Mouse (Mus musculus): Measurements from ENCODE around the gene Sema5b. TPM values are rescaled to one million over a fixed set of nuclear protein-coding genes. Genes with fewer than 3 reads are reported as not detected.

The Sema5b gene
- polyA plus RNA-seq, 1 experiment from 2014 or later, result 25.6 TPM

DNA sequence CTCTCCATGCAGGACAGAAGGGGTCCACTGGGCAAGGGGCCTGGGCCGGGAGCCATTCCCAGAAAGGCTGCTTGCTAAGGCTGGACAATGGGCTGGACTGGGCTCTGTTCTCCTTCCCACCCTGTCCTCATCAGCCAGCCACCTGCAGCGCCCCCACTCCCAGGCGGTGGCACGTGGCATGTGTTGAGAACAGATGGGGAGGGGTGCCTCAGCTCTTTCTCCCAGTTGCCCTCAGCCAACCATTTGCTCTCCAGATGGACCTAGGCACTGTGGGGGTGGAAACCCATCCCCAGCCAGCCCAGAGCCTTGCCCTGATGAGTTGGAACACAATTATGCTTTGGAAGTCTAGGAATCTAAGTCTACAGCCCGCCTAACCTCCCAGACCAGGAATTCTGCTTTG is 59.3 kb downstream of the Sema5b start:
- no peak for ATAC-seq (ENCODE audit: low FRiP score, low read depth)
- H3K9me3 ChIP-seq, result no peaks in the 10 kb centered on the region
- H3K27me3 ChIP-seq, result no peaks in the 10 kb centered on the region
- WGBS, result 58% methylated on average over 5 of the region's 5 CpGs
- no peak overlapping the region for H3K4me2 ChIP-seq
- no peaks in the 10 kb centered on the region for H3K36me3 ChIP-seq
- H3K4me1 ChIP-seq (replicated peaks), result peaks cover 70% of the 10 kb centered on the region
- H3K4me3 ChIP-seq, result no peak overlapping the region
- no peak overlapping the region for H3K27ac ChIP-seq (replicated peaks)
- H3K9ac ChIP-seq, result no peak overlapping the region

- Histone ChIP-seq H3K27me3 (no peaks in the 10 kb centered on the region), H3K4me3 (no peak overlapping the region), H3K36me3 (no peaks in the 10 kb centered on the region), H3K4me1 (replicated peaks) (peaks cover 66% of the 10 kb centered on the region), H3K9me3 (no peaks in the 10 kb centered on the region), H3K4me2 (no peak overlapping the region), H3K9ac (no peak overlapping the region), H3K27ac (replicated peaks) (no peak overlapping the region)
- 90% methylated on average over 6 of the region's 6 CpGs for WGBS
- ATAC-seq (ENCODE audit: low FRiP score, low read depth), result no peak
Observed at GRCm38 (mm10) chr16:35601426-35601825, 60.5 kb downstream of the Sema5b start.

GRCm38 (mm10) chr16:35602529-35602928 is 61.6 kb downstream of the Sema5b start:
- no peak overlapping the region for H3K4me3 ChIP-seq
- ATAC-seq (ENCODE audit: low FRiP score, low read depth), result no peak
- no peaks in the 10 kb centered on the region for H3K9me3 ChIP-seq
- H3K36me3 ChIP-seq, result no peaks in the 10 kb centered on the region
- H3K27me3 ChIP-seq, result no peaks in the 10 kb centered on the region
- 48% methylated on average over 9 of the region's 9 CpGs for WGBS
- H3K9ac ChIP-seq, result no peak overlapping the region
- no peak overlapping the region for H3K27ac ChIP-seq (replicated peaks)
- no peak overlapping the region for H3K4me2 ChIP-seq
- peaks cover 65% of the 10 kb centered on the region for H3K4me1 ChIP-seq (replicated peaks)

DNA sequence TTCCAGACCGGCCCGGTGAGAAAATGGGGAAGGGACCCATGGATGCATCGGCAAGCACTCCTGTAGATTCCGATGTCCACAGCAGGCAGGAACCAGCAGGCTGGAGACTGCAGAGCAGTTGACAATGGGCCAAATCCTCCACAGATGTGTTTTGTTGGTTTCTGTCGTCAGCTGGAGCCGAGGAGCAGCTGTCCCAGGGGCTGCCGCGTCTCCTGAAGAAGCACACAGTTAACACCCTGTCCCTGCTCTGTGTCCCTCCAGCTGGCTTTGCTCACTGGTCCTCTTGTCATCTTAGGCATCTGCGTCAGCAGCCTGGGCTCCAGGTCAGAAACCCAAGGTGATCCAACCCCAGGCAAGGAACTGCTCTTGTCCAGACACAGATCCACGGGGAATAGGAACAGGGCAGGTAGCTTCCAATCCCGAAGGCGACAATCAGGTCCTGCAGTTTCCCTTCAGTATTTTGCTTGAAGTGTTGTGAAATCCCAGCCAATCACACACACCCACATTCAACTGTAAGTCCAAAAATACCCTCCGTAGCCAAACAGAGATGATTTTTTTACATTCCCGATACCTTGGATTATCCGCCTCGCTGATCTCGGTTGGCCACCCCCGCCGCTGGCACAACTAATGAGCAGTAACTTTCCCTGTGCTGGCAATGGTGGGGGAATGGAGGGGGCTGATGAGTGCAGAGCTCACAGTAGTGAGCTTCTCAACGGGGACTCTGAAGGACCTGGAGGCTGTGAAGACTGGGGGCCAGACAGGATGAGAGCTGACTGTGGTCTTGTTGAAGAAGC is 63.0 kb downstream of the Sema5b start:
- H3K9ac ChIP-seq, result no peak overlapping the region
- no peak overlapping the region for H3K4me3 ChIP-seq
- H3K27ac ChIP-seq (replicated peaks), result no peak overlapping the region
- no peaks in the 10 kb centered on the region for H3K9me3 ChIP-seq
- H3K4me1 ChIP-seq (replicated peaks), result peaks cover 62% of the 10 kb centered on the region
- H3K27me3 ChIP-seq, result no peaks in the 10 kb centered on the region
- no peak overlapping the region for H3K4me2 ChIP-seq
- 45% methylated on average over 20 of the region's 20 CpGs for WGBS
- no peaks in the 10 kb centered on the region for H3K36me3 ChIP-seq
- no peak for ATAC-seq (ENCODE audit: low FRiP score, low read depth)

DNA sequence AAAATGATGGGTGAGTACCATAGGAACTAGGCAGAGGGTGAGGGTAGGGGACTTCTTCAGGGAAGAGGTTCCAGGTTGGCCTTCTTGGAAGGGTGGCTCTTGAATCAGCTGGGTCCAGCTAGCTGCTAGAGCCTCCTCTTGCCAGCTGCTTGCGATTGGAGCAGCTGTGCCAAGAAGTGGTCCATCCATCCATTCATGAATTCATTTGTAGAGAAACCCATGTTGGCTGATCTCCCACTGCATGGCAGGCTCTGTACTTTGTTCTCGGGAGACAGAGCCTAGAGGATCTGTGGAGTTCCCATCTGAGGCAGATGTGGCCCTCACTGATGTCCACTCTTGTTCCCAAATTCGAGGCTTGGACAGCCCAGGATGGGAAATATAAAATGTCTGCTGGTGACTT is 66.3 kb downstream of the Sema5b start:
- Histone ChIP-seq H3K9ac (no peak overlapping the region), H3K36me3 (no peaks in the 10 kb centered on the region), H3K4me3 (no peak overlapping the region), H3K27ac (replicated peaks) (no peak overlapping the region), H3K27me3 (no peaks in the 10 kb centered on the region), H3K4me1 (replicated peaks) (peaks cover 48% of the 10 kb centered on the region), H3K4me2 (no peak overlapping the region), H3K9me3 (no peaks in the 10 kb centered on the region)
- ATAC-seq (ENCODE audit: low FRiP score, low read depth), result no peak
- 61% methylated on average over 3 of the region's 3 CpGs for WGBS

- no peak overlapping the region for H3K9ac ChIP-seq
- H3K36me3 ChIP-seq, result no peaks in the 10 kb centered on the region
- no peaks in the 10 kb centered on the region for H3K9me3 ChIP-seq
- no peak for ATAC-seq (ENCODE audit: low FRiP score, low read depth)
- H3K4me2 ChIP-seq, result no peak overlapping the region
- H3K4me1 ChIP-seq (replicated peaks), result peaks cover 44% of the 10 kb centered on the region
- no peak overlapping the region for H3K4me3 ChIP-seq
- no peaks in the 10 kb centered on the region for H3K27me3 ChIP-seq
- H3K27ac ChIP-seq (replicated peaks), result no peak overlapping the region
- WGBS, result 33% methylated on average over 3 of the region's 3 CpGs
Observed at GRCm38 (mm10) chr16:35608244-35608643, 67.3 kb downstream of the Sema5b start.

DNA sequence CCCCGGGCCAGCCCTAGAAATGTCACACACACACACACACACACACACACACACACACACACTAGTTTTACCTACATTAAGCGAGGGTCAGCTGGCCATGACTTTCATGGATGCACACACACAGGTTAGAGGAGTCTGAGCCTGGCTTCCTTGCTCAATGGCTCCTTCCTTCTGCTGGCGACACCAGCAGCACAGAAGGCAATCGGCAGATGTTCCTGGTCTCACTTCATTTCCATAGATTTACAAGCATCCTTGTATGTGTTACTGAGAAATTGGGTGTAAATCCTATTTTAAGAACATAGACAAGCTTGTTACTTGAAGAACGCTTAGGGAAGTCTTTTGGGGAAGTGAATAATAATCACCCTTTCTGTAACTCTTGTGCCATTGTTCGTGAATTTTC is 68.6 kb downstream of the Sema5b start:
- Histone ChIP-seq H3K36me3 (no peaks in the 10 kb centered on the region), H3K27me3 (no peaks in the 10 kb centered on the region), H3K9ac (no peak overlapping the region), H3K27ac (replicated peaks) (no peak overlapping the region), H3K4me1 (replicated peaks) (peaks cover 46% of the 10 kb centered on the region), H3K4me3 (no peak overlapping the region), H3K4me2 (no peak overlapping the region), H3K9me3 (no peaks in the 10 kb centered on the region)
- 63% methylated on average over 6 of the region's 6 CpGs for WGBS
- ATAC-seq (ENCODE audit: low FRiP score, low read depth), result no peak

- Histone ChIP-seq H3K9ac (peak overlapping the region; percentile 29), H3K4me2 (peak overlapping the region; percentile 36), H3K36me3 (no peaks in the 10 kb centered on the region), H3K27me3 (no peaks in the 10 kb centered on the region), H3K27ac (replicated peaks) (peak overlapping the region; percentile 72), H3K4me3 (no peak overlapping the region), H3K9me3 (no peaks in the 10 kb centered on the region), H3K4me1 (replicated peaks) (peaks cover 34% of the 10 kb centered on the region)
- 14% methylated on average over 17 of the region's 17 CpGs for WGBS
- peak; percentile 82 for ATAC-seq (ENCODE audit: low FRiP score, low read depth)
Observed at GRCm38 (mm10) chr16:35613851-35614804, 73.2 kb downstream of the Sema5b start.

GRCm38 (mm10) chr16:35617732-35618131 is 76.8 kb downstream of the Sema5b start:
- Histone ChIP-seq H3K27ac (replicated peaks) (no peak overlapping the region), H3K36me3 (no peaks in the 10 kb centered on the region), H3K9ac (no peak overlapping the region), H3K4me2 (no peak overlapping the region), H3K4me1 (replicated peaks) (peaks cover 24% of the 10 kb centered on the region), H3K4me3 (no peak overlapping the region), H3K27me3 (no peaks in the 10 kb centered on the region), H3K9me3 (no peaks in the 10 kb centered on the region)
- 95% methylated on average over 4 of the region's 4 CpGs for WGBS
- no peak for ATAC-seq (ENCODE audit: low FRiP score, low read depth)

DNA sequence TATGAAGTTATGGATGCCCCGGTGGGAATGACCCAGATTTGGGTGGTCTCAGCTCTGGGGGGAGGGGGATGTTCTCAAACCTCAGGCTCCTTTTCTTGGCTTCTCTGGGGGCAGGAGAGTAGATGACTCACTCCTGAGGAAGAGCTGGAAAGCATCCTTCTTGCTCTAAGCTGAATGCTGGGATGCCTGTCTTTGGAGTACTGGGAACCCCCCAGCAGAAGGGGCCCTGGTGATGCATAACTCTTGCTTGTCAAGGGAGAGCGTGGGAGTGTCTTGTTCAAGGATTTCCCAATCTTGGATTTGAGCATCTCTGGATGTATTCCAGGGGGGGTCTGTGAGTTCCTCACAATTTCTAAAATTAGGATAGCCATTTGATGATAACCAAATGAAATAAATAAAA is 82.1 kb downstream of the Sema5b start:
- Histone ChIP-seq H3K27ac (replicated peaks) (no peak overlapping the region), H3K9ac (no peak overlapping the region), H3K36me3 (no peaks in the 10 kb centered on the region), H3K9me3 (no peaks in the 10 kb centered on the region), H3K4me2 (no peak overlapping the region), H3K27me3 (no peaks in the 10 kb centered on the region), H3K4me1 (replicated peaks) (peaks cover 24% of the 10 kb centered on the region), H3K4me3 (no peak overlapping the region)
- no peak for ATAC-seq (ENCODE audit: low FRiP score, low read depth)
- 100% methylated on average over 2 of the region's 2 CpGs for WGBS

DNA sequence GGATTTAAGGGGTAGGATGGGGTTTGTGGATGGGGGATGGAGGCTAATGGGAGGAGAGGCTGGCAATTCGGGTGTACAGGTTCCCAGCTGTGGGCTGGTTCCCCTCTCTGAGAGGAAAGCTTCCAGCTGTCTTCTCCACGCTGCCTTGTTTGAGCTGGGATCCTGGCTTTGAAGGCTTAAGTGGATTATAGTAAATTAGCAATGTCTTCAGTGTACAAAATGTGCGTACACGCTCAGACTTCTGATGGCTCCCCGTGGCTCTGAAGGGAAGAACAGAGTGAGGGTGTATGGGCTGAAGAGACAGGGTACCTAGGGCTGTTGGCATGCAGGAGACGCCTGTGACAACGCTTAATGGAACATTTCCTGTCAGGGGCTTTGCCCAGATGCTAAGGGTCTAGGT is 83.0 kb downstream of the Sema5b start:
- no peaks in the 10 kb centered on the region for H3K9me3 ChIP-seq
- H3K4me3 ChIP-seq, result no peak overlapping the region
- H3K27me3 ChIP-seq, result no peaks in the 10 kb centered on the region
- H3K27ac ChIP-seq (replicated peaks), result no peak overlapping the region; the same call in 1 of the 2 replicates
- peaks cover 24% of the 10 kb centered on the region for H3K4me1 ChIP-seq (replicated peaks)
- H3K9ac ChIP-seq, result no peak overlapping the region
- WGBS, result 60% methylated on average over 7 of the region's 7 CpGs
- no peaks in the 10 kb centered on the region for H3K36me3 ChIP-seq
- ATAC-seq (ENCODE audit: low FRiP score, low read depth), result no peak
- no peak overlapping the region for H3K4me2 ChIP-seq

DNA sequence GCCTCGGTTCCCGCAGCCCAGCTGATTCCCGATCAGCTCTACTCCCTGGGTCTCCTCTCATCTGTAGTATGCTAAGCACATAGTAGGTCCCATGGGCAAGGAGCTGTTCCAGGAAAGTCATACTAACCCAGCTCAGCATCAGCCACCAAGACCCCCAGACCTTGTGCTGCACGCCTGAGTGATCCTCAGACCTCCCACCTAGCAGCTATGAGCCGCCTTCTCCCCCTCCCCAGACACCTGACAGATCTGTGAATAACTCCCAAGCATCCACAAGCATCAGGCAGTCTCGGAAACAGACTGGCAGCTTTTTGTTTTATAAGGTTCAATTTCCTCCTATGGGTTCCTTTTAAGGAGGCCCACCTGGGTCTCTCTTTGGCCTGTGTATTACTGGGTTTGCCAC is 83.9 kb downstream of the Sema5b start:
- Histone ChIP-seq H3K36me3 (no peaks in the 10 kb centered on the region), H3K9ac (no peak overlapping the region), H3K27me3 (no peaks in the 10 kb centered on the region), H3K9me3 (no peaks in the 10 kb centered on the region), H3K4me2 (0 out of 2 replicates have a peak overlapping the region, but pooled peaks have one; percentile 9), H3K4me1 (replicated peaks) (peaks cover 24% of the 10 kb centered on the region), H3K27ac (replicated peaks) (peak overlapping the region; percentile 75), H3K4me3 (no peak overlapping the region)
- peak; percentile 42; the same call in 1 of the 2 replicates for ATAC-seq (ENCODE audit: low FRiP score, low read depth)
- WGBS, result 36% methylated on average over 6 of the region's 6 CpGs
